Mouse (Mus musculus) brain, embryonic 14.5 days (tissue): ENCODE results near the gene Mrpl53.

Source experiments
- CTCF ChIP-seq: fragments of 200-500 bp; IDR thresholded peaks from 2 replicates; pipeline ENCODE4 v1.5.1; 2012; ENCODE audit warnings: inconsistent platforms, mild to moderate bottlenecking, moderate library complexity, borderline replicate concordance; ENCODE audit not compliant: insufficient read depth, insufficient read length; ENCODE audit errors: extremely low read depth
- POLR2A ChIP-seq: fragments of 200-500 bp; IDR thresholded peaks from 2 replicates; pipeline ENCODE4 v1.6.1; 2012; ENCODE audit warnings: mild to moderate bottlenecking, inconsistent platforms, borderline replicate concordance; ENCODE audit not compliant: poor library complexity, insufficient read depth, insufficient read length, severe bottlenecking; ENCODE audit errors: extremely low read depth

- TF ChIP-seq POLR2A (no peak), CTCF (no peak)
These were observed 16.3 kb upstream of the Mrpl53 start for GRCm38 (mm10) chr6:83092416-83093127.
